Mouse (Mus musculus): ENCODE results near the gene Gphb5. TPM values are rescaled to one million over a fixed set of nuclear protein-coding genes. Genes with fewer than 3 reads are reported as not detected.

The Gphb5 gene
- polyA plus RNA-seq, 1 experiment from 2014 or later: not detected

DNA sequence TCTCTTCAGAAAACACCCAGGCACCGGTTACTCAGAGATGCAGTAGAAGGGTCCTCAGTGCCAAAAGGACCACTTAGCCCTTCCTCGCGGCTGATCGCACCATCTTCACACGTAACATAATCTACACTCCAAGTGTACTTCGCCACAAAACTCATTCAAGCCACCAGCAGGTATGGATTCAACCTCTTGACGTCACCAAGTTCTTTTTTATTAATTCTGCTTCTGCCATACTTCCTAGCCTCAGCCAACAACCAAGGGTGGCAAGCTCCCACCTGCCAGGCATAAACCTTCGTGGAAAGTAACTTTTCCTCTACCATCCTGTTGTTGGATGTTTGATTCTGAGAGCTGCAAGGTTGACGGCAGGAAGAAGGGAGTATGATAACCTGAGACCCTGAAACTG, 28.1 kb downstream of the Gphb5 start:
- Histone ChIP-seq H3K4me1 (ENCODE audit: insufficient read depth) (no peaks in the 10 kb centered on the region), H3K27me3 (ENCODE audit: insufficient read depth, low read length) (no peaks in the 10 kb centered on the region), H3K9me3 (ENCODE audit: low read length) (no peaks in the 10 kb centered on the region), H3K36me3 (replicated peaks; ENCODE audit: insufficient read depth, low read length) (no peaks in the 10 kb centered on the region), H3K9ac (replicated peaks) (no peak overlapping the region), H3K4me2 (ENCODE audit: low read depth, low read length) (no peak overlapping the region), H3K27ac (ENCODE audit: low read depth) (no peak overlapping the region), H3K4me3 (ENCODE audit: low read depth, low read length) (no peak overlapping the region)
- no peak for TF ChIP-seq EP300 (IDR thresholded peaks at IDR 0.05; ENCODE audit: low read depth)
- no peak for TF ChIP-seq CTCF (IDR thresholded peaks at IDR 0.05; ENCODE audit: low read depth)
- WGBS (ENCODE audit: insufficient replicate concordance): 81% methylated on average over 9 of the region's 9 CpGs
- no peak for ATAC-seq
- no peak for DNase-seq

DNA sequence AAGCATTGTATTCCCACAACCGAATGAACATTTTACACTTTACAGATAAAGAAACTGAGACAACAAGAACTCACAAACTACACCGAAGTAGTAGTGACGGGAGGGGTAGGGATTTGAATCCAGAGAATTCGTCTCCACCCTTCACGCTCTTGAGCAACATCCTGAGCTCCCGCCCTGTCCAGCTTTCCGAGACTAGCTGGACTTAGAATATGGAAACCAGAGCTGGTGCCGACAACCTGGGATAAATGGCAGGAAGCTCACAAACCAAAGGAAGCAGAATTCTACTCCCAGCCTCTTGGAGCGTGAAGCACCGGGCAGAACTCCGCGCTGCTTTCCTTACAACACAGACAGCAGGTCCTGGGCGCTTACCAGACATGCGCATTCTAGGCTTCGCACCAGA, 28.7 kb downstream of the Gphb5 start:
- H3K27me3 ChIP-seq (ENCODE audit: insufficient read depth, low read length): no peaks in the 10 kb centered on the region
- TF ChIP-seq CTCF (IDR thresholded peaks at IDR 0.05; ENCODE audit: low read depth): no peak
- TF ChIP-seq EP300 (IDR thresholded peaks at IDR 0.05; ENCODE audit: low read depth): no peak
- no peak overlapping the region for H3K27ac ChIP-seq (ENCODE audit: low read depth)
- DNase-seq (no peak), ATAC-seq (no peak)
- 74% methylated on average over 15 of the region's 15 CpGs for WGBS (ENCODE audit: insufficient replicate concordance)
- H3K4me3 ChIP-seq (ENCODE audit: low read depth, low read length): no peak overlapping the region
- H3K36me3 ChIP-seq (replicated peaks; ENCODE audit: insufficient read depth, low read length): no peaks in the 10 kb centered on the region
- no peak overlapping the region for H3K9ac ChIP-seq (replicated peaks)
- no peak overlapping the region for H3K4me2 ChIP-seq (ENCODE audit: low read depth, low read length)
- H3K9me3 ChIP-seq (ENCODE audit: low read length): no peaks in the 10 kb centered on the region
- H3K4me1 ChIP-seq (ENCODE audit: insufficient read depth): no peaks in the 10 kb centered on the region

DNA sequence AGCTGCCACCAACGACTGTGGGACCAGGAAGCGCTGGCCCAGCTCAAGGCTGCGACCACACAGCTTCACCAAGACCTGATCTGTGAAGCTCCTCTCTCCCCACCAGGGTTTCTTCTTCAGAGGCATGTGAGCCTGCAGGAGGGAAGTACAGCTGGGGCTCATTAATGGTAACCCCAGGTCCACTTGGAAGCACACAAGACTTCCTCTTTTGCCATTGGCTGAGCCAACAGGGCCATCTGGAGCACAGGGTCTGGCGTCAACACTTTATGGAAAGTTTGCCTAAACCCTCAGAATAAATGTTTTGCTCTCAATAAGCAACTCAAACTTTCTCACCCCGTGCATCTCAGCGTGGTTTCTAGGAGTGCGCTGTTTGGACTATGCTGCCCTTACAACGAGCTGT, 29.4 kb downstream of the Gphb5 start:
- Histone ChIP-seq H3K9me3 (ENCODE audit: low read length) (no peaks in the 10 kb centered on the region), H3K36me3 (replicated peaks; ENCODE audit: insufficient read depth, low read length) (no peaks in the 10 kb centered on the region), H3K27me3 (ENCODE audit: insufficient read depth, low read length) (no peaks in the 10 kb centered on the region), H3K4me1 (ENCODE audit: insufficient read depth) (no peaks in the 10 kb centered on the region), H3K4me2 (ENCODE audit: low read depth, low read length) (no peak overlapping the region), H3K27ac (ENCODE audit: low read depth) (no peak overlapping the region), H3K4me3 (ENCODE audit: low read depth, low read length) (no peak overlapping the region), H3K9ac (replicated peaks) (no peak overlapping the region)
- 74% methylated on average over 8 of the region's 8 CpGs for WGBS (ENCODE audit: insufficient replicate concordance)
- ATAC-seq (no peak), DNase-seq (no peak)
- TF ChIP-seq EP300 (IDR thresholded peaks at IDR 0.05; ENCODE audit: low read depth) (no peak), CTCF (IDR thresholded peaks at IDR 0.05; ENCODE audit: low read depth) (no peak)

DNA sequence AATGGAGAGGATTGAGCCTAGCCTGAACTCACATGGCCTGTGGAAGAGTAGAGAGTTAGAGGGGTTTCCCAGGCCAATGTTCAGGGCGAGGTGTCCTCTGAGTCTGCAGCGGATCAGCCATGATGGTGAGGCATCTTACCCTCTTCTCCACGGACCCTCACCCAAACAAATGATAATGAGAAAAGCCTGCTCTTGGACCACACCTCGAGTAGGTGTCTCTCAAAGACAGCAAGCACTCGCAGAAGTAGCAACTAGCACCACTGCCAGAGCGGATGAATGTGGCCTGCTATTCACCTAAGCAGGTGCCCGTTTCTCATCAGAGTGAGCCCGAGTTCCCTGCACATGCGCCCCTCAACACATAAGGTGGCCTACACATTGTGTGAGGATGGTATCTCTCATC, 29.9 kb downstream of the Gphb5 start:
- 77% methylated on average over 9 of the region's 9 CpGs for WGBS (ENCODE audit: insufficient replicate concordance)
- DNase-seq (no peak), ATAC-seq (no peak)
- no peak overlapping the region for H3K4me2 ChIP-seq (ENCODE audit: low read depth, low read length)
- no peak overlapping the region for H3K27ac ChIP-seq (ENCODE audit: low read depth)
- H3K9ac ChIP-seq (replicated peaks): no peak overlapping the region
- no peaks in the 10 kb centered on the region for H3K27me3 ChIP-seq (ENCODE audit: insufficient read depth, low read length)
- H3K36me3 ChIP-seq (replicated peaks; ENCODE audit: insufficient read depth, low read length): no peaks in the 10 kb centered on the region
- TF ChIP-seq EP300 (IDR thresholded peaks at IDR 0.05; ENCODE audit: low read depth) (no peak), CTCF (IDR thresholded peaks at IDR 0.05; ENCODE audit: low read depth) (no peak)
- no peak overlapping the region for H3K4me3 ChIP-seq (ENCODE audit: low read depth, low read length)
- H3K4me1 ChIP-seq (ENCODE audit: insufficient read depth): no peaks in the 10 kb centered on the region
- no peaks in the 10 kb centered on the region for H3K9me3 ChIP-seq (ENCODE audit: low read length)

DNA sequence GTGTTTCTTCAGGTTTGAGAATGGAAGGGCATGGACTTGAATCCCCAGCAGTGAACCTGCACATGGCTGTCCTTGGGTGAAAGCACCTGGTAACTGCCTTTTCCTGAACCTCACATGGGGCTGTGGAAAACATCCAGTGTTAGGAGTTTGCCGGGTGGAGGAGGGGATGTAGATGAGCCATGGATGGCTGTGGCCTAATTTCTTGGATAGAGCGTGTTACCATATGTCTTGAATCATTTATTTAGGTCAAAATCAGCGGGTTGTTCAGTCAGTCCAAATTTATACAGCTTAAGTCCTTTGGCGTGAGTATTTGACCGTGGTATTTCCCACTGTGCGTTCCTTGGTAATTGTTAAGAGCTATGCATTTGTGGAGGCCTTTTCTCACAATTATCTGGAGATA, 40.5 kb downstream of the Gphb5 start:
- ATAC-seq (no peak), DNase-seq (no peak)
- 83% methylated on average over 6 of the region's 6 CpGs for WGBS (ENCODE audit: insufficient replicate concordance)
- H3K4me2 ChIP-seq (ENCODE audit: low read depth, low read length): no peak overlapping the region
- H3K27me3 ChIP-seq (ENCODE audit: insufficient read depth, low read length): no peaks in the 10 kb centered on the region
- no peak overlapping the region for H3K4me3 ChIP-seq (ENCODE audit: low read depth, low read length)
- H3K9me3 ChIP-seq (ENCODE audit: low read length): no peaks in the 10 kb centered on the region
- no peak overlapping the region for H3K9ac ChIP-seq (replicated peaks)
- H3K4me1 ChIP-seq (ENCODE audit: insufficient read depth): no peaks in the 10 kb centered on the region
- no peak overlapping the region for H3K27ac ChIP-seq (ENCODE audit: low read depth)
- TF ChIP-seq EP300 (IDR thresholded peaks at IDR 0.05; ENCODE audit: low read depth) (no peak), CTCF (IDR thresholded peaks at IDR 0.05; ENCODE audit: low read depth) (no peak)
- H3K36me3 ChIP-seq (replicated peaks; ENCODE audit: insufficient read depth, low read length): no peaks in the 10 kb centered on the region

DNA sequence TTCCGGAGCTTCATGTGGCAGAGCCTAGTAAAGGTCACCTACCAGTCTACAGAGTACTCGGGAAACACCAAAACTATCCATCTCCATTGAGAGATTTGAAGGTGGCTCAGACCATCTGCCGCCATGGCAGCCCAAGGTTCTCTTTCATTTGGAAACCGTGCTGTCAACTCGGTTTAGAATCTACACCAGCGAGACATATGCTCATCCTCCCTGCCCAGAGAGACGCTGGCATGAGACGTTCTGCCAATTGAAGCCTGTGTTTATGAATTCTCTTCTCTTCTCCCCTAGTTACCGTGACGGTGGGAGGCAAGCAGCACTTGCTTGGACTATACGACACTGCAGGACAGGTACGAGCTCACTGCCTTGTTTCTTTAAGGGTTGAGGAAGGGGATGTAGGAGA, 41.5 kb downstream of the Gphb5 start:
- DNase-seq (no peak), ATAC-seq (no peak)
- no peaks in the 10 kb centered on the region for H3K4me1 ChIP-seq (ENCODE audit: insufficient read depth)
- 86% methylated on average over 12 of the region's 12 CpGs for WGBS (ENCODE audit: insufficient replicate concordance)
- no peak overlapping the region for H3K4me3 ChIP-seq (ENCODE audit: low read depth, low read length)
- no peaks in the 10 kb centered on the region for H3K9me3 ChIP-seq (ENCODE audit: low read length)
- H3K4me2 ChIP-seq (ENCODE audit: low read depth, low read length): no peak overlapping the region
- no peak overlapping the region for H3K9ac ChIP-seq (replicated peaks)
- H3K36me3 ChIP-seq (replicated peaks; ENCODE audit: insufficient read depth, low read length): no peaks in the 10 kb centered on the region
- H3K27ac ChIP-seq (ENCODE audit: low read depth): no peak overlapping the region
- TF ChIP-seq EP300 (IDR thresholded peaks at IDR 0.05; ENCODE audit: low read depth): no peak
- no peak for TF ChIP-seq CTCF (IDR thresholded peaks at IDR 0.05; ENCODE audit: low read depth)
- no peaks in the 10 kb centered on the region for H3K27me3 ChIP-seq (ENCODE audit: insufficient read depth, low read length)

GRCm38 (mm10) chr12:75374437-75374836, 42.1 kb downstream of the Gphb5 start:
- WGBS (ENCODE audit: insufficient replicate concordance): 85% methylated on average over 10 of the region's 10 CpGs
- Histone ChIP-seq H3K9ac (replicated peaks) (no peak overlapping the region), H3K27me3 (ENCODE audit: insufficient read depth, low read length) (no peaks in the 10 kb centered on the region), H3K4me1 (ENCODE audit: insufficient read depth) (no peaks in the 10 kb centered on the region), H3K27ac (ENCODE audit: low read depth) (no peak overlapping the region), H3K4me3 (ENCODE audit: low read depth, low read length) (no peak overlapping the region), H3K9me3 (ENCODE audit: low read length) (no peaks in the 10 kb centered on the region), H3K4me2 (ENCODE audit: low read depth, low read length) (no peak overlapping the region), H3K36me3 (replicated peaks; ENCODE audit: insufficient read depth, low read length) (no peaks in the 10 kb centered on the region)
- no peak for DNase-seq
- TF ChIP-seq CTCF (IDR thresholded peaks at IDR 0.05; ENCODE audit: low read depth): no peak
- no peak for TF ChIP-seq EP300 (IDR thresholded peaks at IDR 0.05; ENCODE audit: low read depth)
- ATAC-seq: no peak
